8 mouse cellular contexts compared by ENCODE assay signal in genomic region chr17:42876904-42877425, GRCm38 (mm10). TPM values are rescaled to one million over a fixed set of nuclear protein-coding genes. Genes with fewer than 3 reads are reported as not detected.
DNase-seq lines count a peak whose midpoint lies in the region; ATAC-seq and TF ChIP-seq lines count a peak whose summit lies in the region.

No protein-coding gene starts in this region.

- H3K27me3 ChIP-seq in kidney, postnatal 0 days (ENCODE audit: insufficient read depth, low read length), result no peaks in the 10 kb centered on the region
- no peaks in the 10 kb centered on the region for H3K27me3 ChIP-seq in hindbrain, embryonic 16.5 days (replicated peaks; ENCODE audit: control insufficient read depth, insufficient read depth, low read length)
- no peaks in the 10 kb centered on the region for H3K27me3 ChIP-seq in midbrain, postnatal 0 days (ENCODE audit: insufficient read depth, low read length)

- 26% methylated on average over 13 of the region's 13 CpGs for WGBS in kidney, postnatal 0 days
- 32% methylated on average over 13 of the region's 13 CpGs for WGBS in hindbrain, embryonic 16.5 days
- WGBS in midbrain, postnatal 0 days, result 30% methylated on average over 13 of the region's 13 CpGs

- no peaks in the 10 kb centered on the region for H3K9me3 ChIP-seq in kidney, postnatal 0 days (replicated peaks; ENCODE audit: low read length)
- H3K9me3 ChIP-seq in hindbrain, embryonic 16.5 days (ENCODE audit: control insufficient read depth, low read length), result no peaks in the 10 kb centered on the region
- no peaks in the 10 kb centered on the region for H3K9me3 ChIP-seq in midbrain, postnatal 0 days (ENCODE audit: low read length)

- DNase-seq in kidney, postnatal 0 days (ENCODE audit: low spot score), result no peak
- no peak for DNase-seq in kidney, postnatal 10 days
- DNase-seq in midbrain, postnatal 0 days (ENCODE audit: low spot score), result peak; percentile 3
- no peak for DNase-seq in gastrocnemius, postnatal 10 days
- DNase-seq in retina, postnatal 1 day, result no peak

- H3K4me3 ChIP-seq in kidney, postnatal 0 days (replicated peaks; ENCODE audit: low read depth, low read length), result peak overlapping the region; percentile 79
- H3K4me3 ChIP-seq in brown adipose tissue, adult 24 weeks (ENCODE audit: insufficient read depth, low read depth, low read length), result peak overlapping the region; percentile 91
- peak overlapping the region; percentile 71 for H3K4me3 ChIP-seq in hindbrain, embryonic 16.5 days (ENCODE audit: low read length)
- H3K4me3 ChIP-seq in midbrain, postnatal 0 days (ENCODE audit: low read depth, low read length), result peak overlapping the region; percentile 91

- peak overlapping the region; percentile 98 for H3K27ac ChIP-seq in kidney, postnatal 0 days
- H3K27ac ChIP-seq in brown adipose tissue, adult 24 weeks (replicated peaks; ENCODE audit: low read depth, low read length), result no peak overlapping the region
- peak overlapping the region; percentile 13 for H3K27ac ChIP-seq in hindbrain, embryonic 16.5 days (ENCODE audit: low read depth, low read length)
- H3K27ac ChIP-seq in midbrain, postnatal 0 days (ENCODE audit: low read depth, low read length), result no peak overlapping the region; the same call in 1 of the 2 replicates

- no peaks in the 10 kb centered on the region for H3K36me3 ChIP-seq in kidney, postnatal 0 days (ENCODE audit: insufficient read depth, low read length)
- no peaks in the 10 kb centered on the region for H3K36me3 ChIP-seq in hindbrain, embryonic 16.5 days (ENCODE audit: control insufficient read depth, insufficient read depth, low read length)
- no peaks in the 10 kb centered on the region for H3K36me3 ChIP-seq in midbrain, postnatal 0 days (ENCODE audit: insufficient read depth, low read length)

- no peaks in the 10 kb centered on the region for H3K4me1 ChIP-seq in kidney, postnatal 0 days (replicated peaks; ENCODE audit: insufficient read depth, low read length)
- H3K4me1 ChIP-seq in brown adipose tissue, adult 24 weeks (ENCODE audit: control insufficient read depth, insufficient read depth, insufficient read length, low read length), result peaks cover 3% of the 10 kb centered on the region; the same call in 1 of the 2 replicates
- peaks cover 9% of the 10 kb centered on the region for H3K4me1 ChIP-seq in hindbrain, embryonic 16.5 days (ENCODE audit: control insufficient read depth, insufficient read depth, low read depth, low read length)
- peaks cover 5% of the 10 kb centered on the region; the same call in 1 of the 2 replicates for H3K4me1 ChIP-seq in midbrain, postnatal 0 days (ENCODE audit: insufficient read depth, low read length)

- H3K4me2 ChIP-seq in kidney, postnatal 0 days (ENCODE audit: low read length), result peak overlapping the region; percentile 65
- peak overlapping the region; percentile 75 for H3K4me2 ChIP-seq in hindbrain, embryonic 16.5 days (ENCODE audit: low read length)
- H3K4me2 ChIP-seq in midbrain, postnatal 0 days (ENCODE audit: low read depth, low read length, poor library complexity, severe bottlenecking), result peak overlapping the region; percentile 74

- H3K9ac ChIP-seq in kidney, postnatal 0 days (ENCODE audit: low read depth, low read length), result peak overlapping the region; percentile 96
- H3K9ac ChIP-seq in hindbrain, embryonic 16.5 days (ENCODE audit: low read depth, low read length), result peak overlapping the region; percentile 92
- peak overlapping the region; percentile 92 for H3K9ac ChIP-seq in midbrain, postnatal 0 days (replicated peaks; ENCODE audit: low read length, poor library complexity, severe bottlenecking)

- no peak for ATAC-seq in kidney, postnatal 0 days (replicated peaks; ENCODE audit: low FRiP score, low read depth)
- no peak; the same call in 1 of the 2 replicates for ATAC-seq in hindbrain, embryonic 16.5 days
- ATAC-seq in midbrain, postnatal 0 days (ENCODE audit: low FRiP score), result no peak
- no peak for ATAC-seq in activated CD4-positive, CD25-positive, alpha-beta regulatory T cell, adult 4 months

- TF ChIP-seq CTCF in kidney, postnatal 0 days (IDR thresholded peaks at IDR 0.05; ENCODE audit: low read depth), result no peak
- no peak for TF ChIP-seq CTCF in midbrain, postnatal 0 days (IDR thresholded peaks at IDR 0.05)

RNA-seq across cellular contexts. Expression of gene Cd2ap, which starts 0.5 kb away (rescaled TPM):
- polyA plus RNA-seq in kidney, postnatal 0 days (2015; fragmentation: Nextera tagmentation; extraction: Ambion mirVana), result 37.7 and 39.2 TPM in 2 replicates
- 14.1 and 19.1 TPM in 2 replicates for polyA plus RNA-seq in brown adipose tissue, adult 24 weeks (2012; ENCODE audit: insufficient read depth, insufficient read length, missing spikeins)
- 6.8 and 7.1 TPM in 2 replicates for polyA plus RNA-seq in hindbrain, embryonic 16.5 days (2015; fragmentation: Nextera tagmentation; extraction: Ambion mirVana)
- total RNA-seq in midbrain, postnatal 0 days (2014; rRNA removed), result 15.5 and 21.2 TPM in 2 replicates
- 4.5 and 5.9 TPM in 2 replicates for polyA plus RNA-seq in midbrain, postnatal 0 days (2015; fragmentation: Nextera tagmentation; extraction: Ambion mirVana)
- total RNA-seq in gastrocnemius, postnatal 10 days (2021), result 10 to 100 TPM; 22.5 to 30.7 TPM
- polyA plus RNA-seq in activated CD4-positive, CD25-positive, alpha-beta regulatory T cell, adult 4 months (2017; shearing (Covaris generic)), result 10 to 100 TPM in 1 of 2 experiments, 1 to 10 TPM in 1; 9.1 to 12.1 TPM

Comparison
In these comparisons a context has a peak if more than half of its experiments do, and no peak if none do; other contexts are left out.
1. H3K27ac ChIP-seq: peak in kidney, postnatal 0 days (single experiment) and hindbrain, embryonic 16.5 days (single experiment); none in brown adipose tissue, adult 24 weeks (single experiment) and midbrain, postnatal 0 days (single experiment).
2. Peak in every context shown above with its lines, with median percentiles within 50 percentile points of each other: H3K4me2 ChIP-seq, H3K4me3 ChIP-seq and H3K9ac ChIP-seq.